Mouse (Mus musculus): ENCODE measurements around the gene Zc3hav1. TPM values are rescaled to one million over a fixed set of nuclear protein-coding genes. Genes with fewer than 3 reads are reported as not detected.

Gene Zc3hav1
- total RNA-seq, 2 experiments from 2014 or later = 4.6 to 4.9 TPM

- no peak for DNase-seq (ENCODE audit: low spot score in 2 of 2)
Measured at GRCm38 (mm10) chr6:38298246-38298635, 56.2 kb downstream of the Zc3hav1 start.

- no peak for DNase-seq (ENCODE audit: low spot score in 2 of 2)
Measured at GRCm38 (mm10) chr6:38297580-38298245, 56.7 kb downstream of the Zc3hav1 start.

- DNase-seq (ENCODE audit: low spot score in 2 of 2) = no peak
Measured at GRCm38 (mm10) chr6:38293708-38294107, 60.7 kb downstream of the Zc3hav1 start.

- DNase-seq (ENCODE audit: low spot score in 2 of 2) = no peak
Measured at GRCm38 (mm10) chr6:38292871-38293646, 61.3 kb downstream of the Zc3hav1 start.

- DNase-seq (ENCODE audit: low spot score in 2 of 2) = no peak
Measured at GRCm38 (mm10) chr6:38284422-38284821, 70.0 kb downstream of the Zc3hav1 start.

GRCm38 (mm10) chr6:38264466-38264865 is 89.9 kb downstream of the Zc3hav1 start:
- DNase-seq (ENCODE audit: low spot score in 2 of 2) = no peak

GRCm38 (mm10) chr6:38263393-38264159 is 90.8 kb downstream of the Zc3hav1 start:
- peak; percentile 81 to 84 for DNase-seq (ENCODE audit: low spot score in 2 of 2)

GRCm38 (mm10) chr6:38261877-38262276 is 92.5 kb downstream of the Zc3hav1 start:
- DNase-seq (ENCODE audit: low spot score in 2 of 2) = no peak

GRCm38 (mm10) chr6:38257506-38257905 is 96.9 kb downstream of the Zc3hav1 start:
- DNase-seq (ENCODE audit: low spot score in 2 of 2) = no peak

- DNase-seq (ENCODE audit: low spot score in 2 of 2) = no peak
Measured at GRCm38 (mm10) chr6:38256793-38257192, 97.6 kb downstream of the Zc3hav1 start.

GRCm38 (mm10) chr6:38255794-38256193 is 98.6 kb downstream of the Zc3hav1 start:
- no peak for DNase-seq (ENCODE audit: low spot score in 2 of 2)

Other genes starting within 250 kb of the Zc3hav1 start
- not detected for gene Tmem213, start 245.3 kb downstream of the Zc3hav1 start, total RNA-seq (2021)
- 1 to 10 TPM; 1.4 to 2.0 TPM for gene Atp6v0a4, start 230.0 kb downstream of the Zc3hav1 start, total RNA-seq (2021)
- gene D630045J12Rik, start 100.6 kb downstream of the Zc3hav1 start, total RNA-seq (2021) = 10 to 100 TPM; 38.0 to 38.3 TPM
- 1 to 10 TPM; 3.1 to 3.5 TPM for gene Zc3hav1l, start 55.3 kb downstream of the Zc3hav1 start, total RNA-seq (2021)
- 10 to 100 TPM; 10.6 to 11.9 TPM for gene Ttc26, start 26.9 kb upstream of the Zc3hav1 start, total RNA-seq (2021)
- 10 to 100 TPM; 55.2 to 55.9 TPM for gene Ubn2, start 79.3 kb upstream of the Zc3hav1 start, total RNA-seq (2021)
- gene Fmc1, start 178.9 kb upstream of the Zc3hav1 start, total RNA-seq (2021) = 10 to 100 TPM; 55.8 to 57.9 TPM
- 100 to 1,000 TPM; 141 to 156 TPM for gene Luc7l2, start 196.7 kb upstream of the Zc3hav1 start, total RNA-seq (2021)

All from left cerebral cortex, adult 18-20 months (tissue).